Mouse (Mus musculus) thymus, adult 2 months (tissue): ENCODE measurements around the gene BC024978.

Source experiments
- CTCF ChIP-seq: fragments of 200-500 bp; IDR thresholded peaks from 2 replicates; pipeline ENCODE4 v1.5.1; 2012; ENCODE audit warnings: mild to moderate bottlenecking, control low read depth, low read length, moderate library complexity, borderline replicate concordance; ENCODE audit not compliant: control insufficient read depth, poor library complexity, insufficient read depth; ENCODE audit errors: extremely low read depth
- POLR2A ChIP-seq: fragments of 200-500 bp; IDR thresholded peaks from 2 replicates; pipeline ENCODE4 v1.6.1; 2012; ENCODE audit warnings: mild to moderate bottlenecking, low read length, control low read depth, moderate library complexity; ENCODE audit not compliant: control insufficient read depth, poor library complexity, insufficient read depth; ENCODE audit errors: extremely low read depth

DNA sequence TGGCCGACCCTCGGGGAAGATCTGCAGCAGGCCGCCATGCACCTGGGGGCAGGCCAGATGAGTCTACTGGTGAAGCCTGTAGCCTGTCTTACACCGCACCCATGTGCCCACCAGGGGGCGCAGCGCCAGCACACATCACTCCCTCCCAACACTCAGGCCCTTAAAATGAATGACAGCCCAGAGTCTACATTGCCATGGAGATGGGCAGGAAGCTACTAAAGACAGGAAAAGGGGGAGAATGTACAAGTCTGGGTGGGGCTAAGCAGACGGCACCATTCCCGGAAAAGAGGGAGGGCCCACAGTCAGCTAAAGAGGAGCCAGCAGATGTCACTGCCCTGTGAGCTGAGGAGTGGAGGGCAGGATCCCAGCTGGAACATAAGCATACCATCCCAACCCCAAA, 35.7 kb upstream of the BC024978 start:
- peak; percentile 96 for TF ChIP-seq CTCF
- no peak for TF ChIP-seq POLR2A
